Mouse (Mus musculus) urinary bladder, postnatal 10 days (tissue): ENCODE measurements around the gene Golga3.

Experiments
- DNase-seq: peaks from one replicate; pipeline ENCODE4 v3.0.0; 2022; ENCODE audit warnings: low spot score

Gene Golga3

GRCm38 (mm10) chr5:110231638-110232037 lies 55.1 kb downstream of the Golga3 start:
- no peak for DNase-seq

GRCm38 (mm10) chr5:110232346-110232745 lies 55.8 kb downstream of the Golga3 start:
- DNase-seq, result no peak

- no peak for DNase-seq
Measured at GRCm38 (mm10) chr5:110244091-110244490, 67.6 kb downstream of the Golga3 start.

GRCm38 (mm10) chr5:110266941-110267340 lies 90.4 kb downstream of the Golga3 start:
- DNase-seq, result no peak

GRCm38 (mm10) chr5:110269141-110270101 lies 92.9 kb downstream of the Golga3 start, which contains the start of gene Pgam5:
Pgam5 (minus strand) TSS chr5:110269913.
- peak; percentile 63 for DNase-seq

- no peak for DNase-seq
Measured at GRCm38 (mm10) chr5:110270242-110270641, 93.7 kb downstream of the Golga3 start.

GRCm38 (mm10) chr5:110274147-110274546 lies 97.6 kb downstream of the Golga3 start:
- DNase-seq, result no peak

- DNase-seq, result no peak
Measured at GRCm38 (mm10) chr5:110274846-110275245, 98.3 kb downstream of the Golga3 start.
